Mouse (Mus musculus) layer of hippocampus, postnatal 25 days (tissue): ENCODE measurements around the gene Barhl1. TPM values are rescaled to one million over a fixed set of nuclear protein-coding genes. Genes with fewer than 3 reads are reported as not detected.

Source experiments
- DNase-seq, 2 experiments: peaks; one replicate each; pipeline ENCODE4 v3.0.0; 2022; ENCODE audit warnings: mixed read lengths in 2 of 2, low spot score in 1 of 2; ENCODE audit errors: extremely low spot score in 1 of 2
- total RNA-seq, 2 experiments: library from RNA; stranded (reverse); gene quantifications; 2 replicates each; pipeline ENCODE4 v1.2.3; 2021

The Barhl1 gene
- total RNA-seq, 2 experiments from 2014 or later: not detected

GRCm38 (mm10) chr2:28875554-28875953, 40.9 kb downstream of the Barhl1 start:
- DNase-seq: no peak

- DNase-seq: no peak
Observed at GRCm38 (mm10) chr2:28867495-28867894, 49.0 kb downstream of the Barhl1 start.

GRCm38 (mm10) chr2:28863857-28864256, 52.6 kb downstream of the Barhl1 start:
- no peak for DNase-seq

- DNase-seq: no peak
Observed at GRCm38 (mm10) chr2:28860678-28861423, 55.6 kb downstream of the Barhl1 start.

GRCm38 (mm10) chr2:28859303-28859702, 57.2 kb downstream of the Barhl1 start:
- no peak for DNase-seq

Other genes with a start within 250 kb of the Barhl1 start
- gene Spaca9, start 216.9 kb downstream of the Barhl1 start, total RNA-seq: under 1 TPM in 1 of 2 experiments, not detected in 1; 0.91 TPM
- 1 to 10 TPM; 1.1 TPM for gene Ak8, start 216.5 kb downstream of the Barhl1 start, total RNA-seq
- 10 to 100 TPM; 33.3 to 34.5 TPM for gene Gtf3c4, start 76.3 kb downstream of the Barhl1 start, total RNA-seq
- gene Ddx31, start 76.3 kb downstream of the Barhl1 start, total RNA-seq: 1 to 10 TPM; 7.2 to 9.3 TPM
- gene Cfap77, start 138.4 kb upstream of the Barhl1 start, total RNA-seq: under 1 TPM; 0.54 to 0.80 TPM
- 10 to 100 TPM in 1 of 2 experiments, 1 to 10 TPM in 1; 9.1 to 12.8 TPM for gene Ttf1, start 143.6 kb upstream of the Barhl1 start, total RNA-seq
- 10 to 100 TPM; 39.0 to 47.3 TPM for gene Setx, start 207.5 kb upstream of the Barhl1 start, total RNA-seq